Mouse (Mus musculus): ENCODE results near the gene Zkscan17.

GRCm38 (mm10) chr11:59526472-59527080, at the start of gene Zkscan17:
- TF ChIP-seq CTCF (IDR thresholded peaks at IDR 0.05; ENCODE audit: low read depth, low read length) = no peak
- TF ChIP-seq POLR2AphosphoS5 (IDR thresholded peaks at IDR 0.05; ENCODE audit: insufficient replicate concordance, low read depth, low read length) = no peak
- TF ChIP-seq TAL1 (conservative IDR thresholded peaks at IDR 0.05; ENCODE audit: low read depth, low read length) = no peak

Measured in G1E (cell line).